Mouse (Mus musculus) stomach, postnatal 0 days (tissue): ENCODE data around the gene Taf1c. TPM values are rescaled to one million over a fixed set of nuclear protein-coding genes. Genes with fewer than 3 reads are reported as not detected.

ENCODE experiments used
- ATAC-seq: fragments of 200-750 bp; cut with Nextera tagmentation; 2 replicates; pipeline ENCODE4 v1.8.0; 2017; ENCODE audit not compliant: low FRiP score, low TSS enrichment
- DNase-seq: peaks from one replicate; pipeline ENCODE4 v3.0.0-alpha.2; 2016; ENCODE audit warnings: low spot score
- H3K27ac ChIP-seq: fragments of 300-500 bp; sonication (generic); replicated peaks from 2 replicates; pipeline ENCODE4 v1.5.1; 2014; ENCODE audit warnings: mild to moderate bottlenecking, control low read depth
- H3K27me3 ChIP-seq: fragments of 300-500 bp; sonication (generic); 2 replicates; pipeline ENCODE4 v1.6.1; 2014; ENCODE audit warnings: low read length; ENCODE audit not compliant: control insufficient read depth, insufficient read depth
- H3K36me3 ChIP-seq: fragments of 300-500 bp; sonication (generic); 2 replicates; pipeline ENCODE4 v1.6.1; 2014; ENCODE audit warnings: low read length, mixed read lengths; ENCODE audit not compliant: control insufficient read depth, insufficient read depth
- H3K4me1 ChIP-seq: fragments of 300-500 bp; sonication (generic); replicated peaks from 2 replicates; pipeline ENCODE4 v1.6.1; 2014; ENCODE audit warnings: antibody characterized with exemption; ENCODE audit not compliant: control insufficient read depth, insufficient read depth
- H3K4me2 ChIP-seq: fragments of 300-500 bp; sonication (generic); replicated peaks from 2 replicates; pipeline ENCODE4 v1.6.1; 2014; ENCODE audit warnings: low read depth, mild to moderate bottlenecking, control low read depth, moderate library complexity
- H3K4me3 ChIP-seq: fragments of 300-500 bp; sonication (generic); 2 replicates; pipeline ENCODE4 v1.5.1; 2014; ENCODE audit warnings: low read depth, low read length, control low read depth
- H3K9ac ChIP-seq: fragments of 300-500 bp; sonication (generic); 2 replicates; pipeline ENCODE4 v1.6.1; 2014; ENCODE audit warnings: mild to moderate bottlenecking, low read length, control low read depth, mixed read lengths
- H3K9me3 ChIP-seq: fragments of 300-500 bp; sonication (generic); 2 replicates; pipeline ENCODE4 v1.6.1; 2016; ENCODE audit warnings: low read length; ENCODE audit not compliant: control insufficient read depth
- CTCF ChIP-seq: IDR thresholded peaks from 2 replicates; pipeline ENCODE4 v1.5.1; 2016; ENCODE audit warnings: antibody characterized with exemption, low read depth, mild to moderate bottlenecking, moderate library complexity
- EP300 ChIP-seq: optimal IDR thresholded peaks from 2 replicates; pipeline ENCODE3; 2016; ENCODE audit warnings: antibody characterized with exemption
- WGBS: fragments of 180-500 bp; shearing (Covaris S2); extraction: QIAGEN DNeasy Blood & Tissue Kit; methylation state at CpG from one replicate; pipeline ENCODE4 v1.1.7; 2014; 5-methylcytosine and 5-hydroxymethylcytosine counted together
- polyA plus RNA-seq: library from polyadenylated mRNA; unstranded; fragments of >200 nt; fragmentation: Nextera tagmentation; extraction: Ambion mirVana; gene quantifications from 2 replicates; pipeline ENCODE4 v1.2.1, GENCODE M21; 2015

The Taf1c gene
- polyA plus RNA-seq, 1 experiment from 2014 or later: 5.9 TPM

DNA sequence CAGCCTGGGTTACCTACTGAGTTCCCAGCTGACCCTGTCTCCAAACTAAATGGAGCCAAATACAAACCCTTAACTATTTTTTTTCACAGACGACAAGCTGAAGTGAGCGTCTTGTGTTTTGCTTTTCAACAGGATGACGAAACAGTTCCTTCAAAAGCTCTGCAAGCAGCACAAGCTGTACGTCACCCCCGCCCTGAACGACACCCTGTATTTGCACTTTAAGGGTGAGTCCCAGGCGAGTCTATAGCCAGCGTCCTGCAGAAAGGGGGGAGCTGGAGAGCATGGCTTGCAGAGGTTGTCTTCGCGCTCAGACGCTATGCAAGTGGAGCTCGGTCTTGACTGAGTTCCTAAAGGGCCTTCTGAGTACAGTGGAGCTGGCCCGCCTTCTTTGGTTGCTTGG lies 25.9 kb downstream of the Taf1c start:
- 25% methylated on average over 13 of the region's 13 CpGs for WGBS
- ATAC-seq (no peak), DNase-seq (peak; percentile 69)
- H3K36me3 ChIP-seq: no peaks in the 10 kb centered on the region
- H3K4me3 ChIP-seq: no peak overlapping the region
- no peak overlapping the region for H3K9ac ChIP-seq
- H3K4me1 ChIP-seq: no peaks in the 10 kb centered on the region; the same call in 1 of the 2 replicates
- TF ChIP-seq CTCF (no peak), EP300 (no peak)
- H3K9me3 ChIP-seq: no peaks in the 10 kb centered on the region
- no peak overlapping the region for H3K27ac ChIP-seq
- H3K27me3 ChIP-seq: no peaks in the 10 kb centered on the region
- H3K4me2 ChIP-seq: no peak overlapping the region

- Histone ChIP-seq H3K4me3 (peak overlapping the region; percentile 65), H3K4me1 (no peaks in the 10 kb centered on the region; the same call in 1 of the 2 replicates), H3K36me3 (no peaks in the 10 kb centered on the region), H3K4me2 (peak overlapping the region; percentile 98), H3K9me3 (no peaks in the 10 kb centered on the region), H3K9ac (peak overlapping the region; percentile 65), H3K27ac (no peak overlapping the region), H3K27me3 (no peaks in the 10 kb centered on the region)
- DNase-seq: no peak
- 2% methylated on average over 16 of the region's 16 CpGs for WGBS
- TF ChIP-seq CTCF (no peak), EP300 (no peak)
- no peak for ATAC-seq
Measured at GRCm38 (mm10) chr8:119575366-119575726, 29.7 kb downstream of the Taf1c start.

- H3K4me3 ChIP-seq: peak within 1 kb of the TSS; percentile 65
- DNase-seq (peak; percentile 97), ATAC-seq (peak; percentile 86)
- no peaks in the 10 kb centered on the region for H3K36me3 ChIP-seq
- no peaks in the 10 kb centered on the region; the same call in 1 of the 2 replicates for H3K4me1 ChIP-seq
- H3K9ac ChIP-seq: peak within 1 kb of the TSS; percentile 65
- H3K27ac ChIP-seq: peak within 1 kb of the TSS; percentile 45; the same call in 1 of the 2 replicates
- no peaks in the 10 kb centered on the region for H3K9me3 ChIP-seq
- peak within 1 kb of the TSS; percentile 98 for H3K4me2 ChIP-seq
- TF ChIP-seq EP300 (no peak), CTCF (peak; percentile 54)
- no peaks in the 10 kb centered on the region for H3K27me3 ChIP-seq
- WGBS: 1% methylated on average over 74 of the region's 97 CpGs
Measured at GRCm38 (mm10) chr8:119574437-119575365, 30.3 kb downstream of the Taf1c start, which contains the start of the genes Hsdl1 and Dnaaf1. Gene Hsdl1, minus strand, starts transcription at chr8:119575183. Gene Dnaaf1, plus strand, starts transcription at chr8:119575235.

- no peak overlapping the region for H3K9ac ChIP-seq
- peak overlapping the region; percentile 67 for H3K27ac ChIP-seq
- peak; percentile 45; the same call in 1 of the 2 replicates for ATAC-seq
- no peak overlapping the region for H3K4me2 ChIP-seq
- DNase-seq: peak; percentile 71
- H3K9me3 ChIP-seq: no peaks in the 10 kb centered on the region
- WGBS: 54% methylated on average over 4 of the region's 4 CpGs
- H3K36me3 ChIP-seq: no peaks in the 10 kb centered on the region
- TF ChIP-seq CTCF (peak; percentile 28; the same call in 1 of the 2 replicates), EP300 (no peak)
- H3K4me3 ChIP-seq: no peak overlapping the region
- no peaks in the 10 kb centered on the region; the same call in 1 of the 2 replicates for H3K4me1 ChIP-seq
- H3K27me3 ChIP-seq: no peaks in the 10 kb centered on the region
Measured at GRCm38 (mm10) chr8:119572411-119572810, 32.6 kb downstream of the Taf1c start.

- H3K9ac ChIP-seq: no peak overlapping the region
- DNase-seq (no peak), ATAC-seq (no peak)
- 77% methylated on average over 6 of the region's 6 CpGs for WGBS
- H3K9me3 ChIP-seq: no peaks in the 10 kb centered on the region
- H3K27ac ChIP-seq: no peak overlapping the region
- no peaks in the 10 kb centered on the region for H3K36me3 ChIP-seq
- H3K4me2 ChIP-seq: no peak overlapping the region
- H3K4me3 ChIP-seq: no peak overlapping the region
- H3K4me1 ChIP-seq: no peaks in the 10 kb centered on the region; the same call in 1 of the 2 replicates
- TF ChIP-seq EP300 (no peak), CTCF (no peak)
- H3K27me3 ChIP-seq: no peaks in the 10 kb centered on the region
Measured at GRCm38 (mm10) chr8:119571135-119571534, 33.9 kb downstream of the Taf1c start.

- DNase-seq: no peak
- no peak for TF ChIP-seq EP300
- TF ChIP-seq CTCF: no peak
- no peaks in the 10 kb centered on the region; the same call in 1 of the 2 replicates for H3K4me1 ChIP-seq
- H3K27ac ChIP-seq: no peak overlapping the region
- no peak overlapping the region for H3K4me2 ChIP-seq
- H3K36me3 ChIP-seq: peaks cover 7% of the 10 kb centered on the region; the same call in 1 of the 2 replicates
- no peak overlapping the region for H3K4me3 ChIP-seq
- no peaks in the 10 kb centered on the region for H3K27me3 ChIP-seq
- no peak overlapping the region for H3K9ac ChIP-seq
- H3K9me3 ChIP-seq: no peaks in the 10 kb centered on the region
- ATAC-seq: no peak
- WGBS: 41% methylated on average over 4 of the region's 4 CpGs
Measured at GRCm38 (mm10) chr8:119569881-119570280, 35.1 kb downstream of the Taf1c start.
